Mouse (Mus musculus) kidney, postnatal 4 days (tissue): ENCODE results near the gene Cd59b.
"Not testable (repeated sequence)": the region's sequence is repeated elsewhere in the genome, so short reads cannot be mapped to it uniquely, and the experiment has no call there.

Experiments
- DNase-seq, 2 experiments: peaks; one replicate each; pipeline ENCODE4 v3.0.0; 2021; ENCODE audit warnings: mixed read lengths in 2 of 2

Cd59b gene

DNA sequence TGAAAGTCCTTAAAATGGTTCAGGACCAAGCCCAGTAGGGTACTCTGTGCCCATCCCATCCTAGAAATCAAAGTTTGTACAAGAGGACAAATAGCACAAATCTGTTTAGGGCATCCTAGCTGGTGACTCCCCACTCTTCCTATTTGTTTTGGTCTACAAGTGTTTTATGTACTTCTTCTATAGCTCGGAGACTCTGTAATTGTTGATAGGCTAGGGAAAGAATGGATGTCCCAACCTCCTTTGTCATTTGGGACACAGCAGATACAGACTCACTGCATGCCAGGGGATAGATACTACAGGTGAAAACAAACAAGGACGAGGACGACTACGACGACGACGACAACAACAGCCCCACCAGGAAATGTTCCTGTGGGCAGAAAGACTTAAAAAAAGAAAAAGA is 1.2 kb upstream of the Cd59b start, which contains the start of gene Gm10799:
Gene Gm10799, minus strand, starts transcription at position 101 of the 400 bp plus-strand sequence.
- DNase-seq = not testable (repeated sequence)

DNA sequence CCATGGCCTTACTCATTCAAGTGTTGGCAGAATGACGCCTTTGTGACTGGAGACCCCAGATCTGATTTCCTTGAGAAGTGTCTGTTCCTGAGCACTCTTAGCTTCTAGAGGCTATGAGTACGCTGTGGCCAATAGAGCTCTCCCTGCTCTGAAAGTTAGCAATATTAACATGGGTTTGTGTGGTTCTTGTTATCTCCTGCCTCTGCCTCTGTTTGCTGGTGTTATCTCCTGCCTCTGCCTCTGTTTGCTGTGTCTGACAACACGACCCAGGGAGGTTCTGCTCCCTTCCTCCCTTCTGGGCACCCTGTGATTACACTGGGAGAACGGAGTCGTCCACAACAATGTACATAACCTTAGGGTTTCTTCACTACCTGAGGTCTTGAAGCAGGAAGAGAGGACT is 8.6 kb downstream of the Cd59b start:
- not testable (repeated sequence) for DNase-seq

DNA sequence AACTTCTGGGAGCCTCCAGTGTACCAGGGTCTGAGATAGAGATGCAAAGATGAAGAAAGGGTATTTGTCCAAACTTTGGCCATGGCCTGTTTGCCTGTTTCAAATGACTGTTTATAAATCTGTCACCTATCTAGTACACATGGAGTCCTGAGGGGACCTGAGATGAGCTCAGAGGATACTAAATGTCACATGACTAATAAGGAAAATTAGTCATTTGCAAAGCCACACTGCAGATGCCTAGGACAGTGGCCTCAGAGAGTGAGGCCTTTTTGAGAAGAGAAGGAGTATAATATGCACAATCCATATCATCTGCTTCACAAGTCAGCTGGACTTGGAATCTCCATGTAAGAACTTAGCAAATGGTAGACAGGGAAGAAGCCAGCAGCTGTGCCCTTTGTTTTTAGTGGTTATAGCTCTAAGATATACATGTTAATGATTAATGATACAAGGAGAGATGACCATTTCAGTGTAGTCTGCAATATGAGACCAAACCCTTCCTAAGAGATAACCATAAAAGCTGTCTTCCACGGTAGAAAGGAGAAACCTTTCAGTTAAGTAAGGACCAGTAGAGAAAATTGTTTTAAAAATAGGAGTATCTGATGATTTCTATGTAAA is 11.9 kb downstream of the Cd59b start:
- not testable (repeated sequence) for DNase-seq

DNA sequence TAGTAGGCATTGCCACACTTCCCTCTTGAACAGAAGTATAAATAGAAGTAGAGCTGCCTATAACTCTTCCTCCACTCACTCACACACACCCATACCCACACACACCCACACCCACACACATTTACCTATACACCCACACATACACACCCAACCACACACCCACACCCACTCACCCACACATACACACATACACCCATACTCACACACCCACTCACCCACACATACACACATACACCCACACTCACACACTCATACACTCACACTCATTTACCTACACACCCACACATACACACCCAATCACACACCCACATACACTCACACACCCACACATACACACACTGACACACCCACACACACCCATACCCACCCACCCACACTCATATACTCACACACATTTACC is 12.8 kb downstream of the Cd59b start:
- DNase-seq = no peak

DNA sequence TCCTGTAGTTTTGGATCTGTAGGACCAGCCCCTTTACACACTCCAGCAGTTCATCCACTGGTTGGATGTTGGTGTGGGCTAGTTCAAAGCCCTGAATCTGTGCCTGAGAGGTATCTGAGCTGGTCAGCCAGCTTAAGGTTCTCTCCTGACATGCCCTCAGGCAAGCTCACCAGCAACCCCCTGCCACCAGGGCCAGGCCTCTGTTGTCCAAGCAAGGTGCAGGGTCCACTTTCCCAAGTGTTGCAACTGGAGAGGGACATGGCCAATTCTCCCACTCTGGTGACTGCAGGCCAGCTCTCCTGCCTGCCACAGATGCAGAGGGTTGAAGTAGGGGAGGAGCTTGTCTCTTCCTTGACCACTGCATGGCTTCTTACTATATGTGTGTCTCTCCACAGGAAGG is 14.4 kb downstream of the Cd59b start:
- not testable (repeated sequence) for DNase-seq

DNA sequence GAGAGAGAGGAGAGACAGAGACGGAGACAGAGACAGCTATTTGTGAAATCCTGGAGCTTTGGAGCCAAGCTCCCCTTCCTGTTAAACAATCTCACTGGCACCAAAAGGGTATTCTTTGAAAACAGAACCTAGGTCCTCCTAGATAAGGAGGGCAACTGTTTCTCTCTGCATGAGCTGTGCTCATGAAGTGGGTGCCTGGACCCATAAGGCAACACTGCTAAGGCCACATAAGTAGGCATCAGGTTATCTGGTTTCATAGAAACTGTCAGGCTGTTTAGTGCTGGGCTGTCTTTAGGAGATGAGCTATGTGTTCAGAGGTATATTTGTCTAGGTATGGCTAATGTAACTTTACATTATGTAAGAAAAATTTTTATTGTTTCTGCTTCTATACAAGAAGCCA is 17.9 kb downstream of the Cd59b start:
- not testable (repeated sequence) for DNase-seq

DNA sequence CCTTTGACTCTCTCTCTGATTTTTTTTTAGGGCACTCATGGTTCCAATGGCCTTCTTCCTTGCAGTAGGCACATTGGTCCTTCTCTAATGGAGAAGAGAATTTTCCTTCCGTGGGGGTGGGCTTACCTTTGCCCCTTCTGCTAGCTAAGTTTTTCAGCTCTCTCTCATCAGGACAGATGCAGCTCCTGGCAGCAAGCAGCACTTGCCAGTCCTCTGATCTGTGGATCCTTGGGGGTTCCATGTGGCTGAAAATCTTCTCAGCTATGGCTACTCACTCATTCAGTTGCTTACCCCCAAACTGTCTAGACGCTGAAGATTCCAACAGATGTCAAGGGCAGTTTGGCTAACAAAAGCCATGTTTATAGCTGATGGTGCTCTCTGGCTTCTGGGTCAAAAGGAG is 23.7 kb downstream of the Cd59b start:
- DNase-seq = no peak

DNA sequence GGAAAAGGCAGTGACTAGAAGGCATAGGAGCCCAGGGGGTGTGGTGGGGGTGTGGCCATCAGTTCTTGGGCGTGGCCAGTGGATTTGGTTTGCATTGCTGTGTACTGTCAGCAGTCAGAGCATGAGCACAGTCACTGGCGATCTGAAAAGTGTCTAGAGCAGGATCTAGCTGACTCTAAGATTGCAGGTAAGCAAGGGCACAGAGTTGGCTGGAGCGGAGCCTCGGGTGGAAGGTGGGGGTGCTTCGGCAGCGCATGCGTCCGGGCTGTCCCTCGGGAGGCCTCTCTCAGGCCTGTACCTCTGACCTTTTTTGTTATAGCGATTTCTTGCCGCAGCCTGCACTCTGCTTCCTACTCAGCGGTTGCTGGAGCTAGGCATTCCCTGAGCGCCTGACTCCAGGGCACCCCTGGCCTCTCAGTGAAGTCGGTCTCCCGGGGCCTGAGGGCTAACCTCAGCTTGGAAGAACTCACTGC is 26.1 kb downstream of the Cd59b start, which contains the start of gene Cd59a:
Gene Cd59a, plus strand, starts transcription at position 61 of the 473 bp plus-strand sequence.
- peak; percentile 89 to 93 for DNase-seq

DNA sequence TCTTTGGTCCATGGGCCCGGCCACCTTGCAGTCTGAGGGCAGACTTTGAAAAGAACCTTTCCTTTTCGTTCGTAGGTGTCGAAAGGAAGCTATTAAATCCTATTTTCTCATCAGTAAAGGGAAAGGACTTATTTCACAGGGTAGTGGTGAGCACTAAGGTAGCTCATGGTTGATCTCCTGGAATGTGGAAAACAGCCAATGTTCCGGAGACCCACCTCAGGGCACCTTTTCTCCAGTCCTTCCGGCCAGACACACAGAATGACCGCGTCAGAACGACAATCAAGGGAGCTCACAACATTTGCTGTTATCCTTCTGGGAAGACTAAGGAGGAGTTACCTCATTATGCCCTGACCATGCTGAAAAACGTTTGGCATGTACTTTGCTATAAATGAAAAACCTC is 26.6 kb downstream of the Cd59b start:
- DNase-seq = peak; percentile 8 to 21

DNA sequence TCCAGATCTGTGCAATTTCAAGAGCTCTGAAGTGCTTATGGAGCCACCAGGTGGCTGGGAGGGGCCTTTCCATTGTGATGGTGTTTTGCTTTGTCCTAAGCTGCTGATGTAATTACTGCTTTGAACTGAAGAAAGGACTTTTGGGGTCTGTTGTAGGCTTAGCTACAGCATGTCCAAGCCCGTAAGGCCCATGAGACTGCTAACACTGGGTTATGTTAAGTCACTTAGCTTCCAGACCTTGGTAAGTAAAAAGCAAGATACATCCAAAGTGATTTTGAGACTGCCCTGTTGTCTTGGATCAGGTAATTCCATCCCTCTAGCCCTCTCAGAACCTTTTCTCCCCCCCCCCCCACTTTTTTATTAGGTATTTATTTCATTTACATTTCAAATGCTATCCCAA is 27.1 kb downstream of the Cd59b start:
- not testable (repeated sequence) for DNase-seq

DNA sequence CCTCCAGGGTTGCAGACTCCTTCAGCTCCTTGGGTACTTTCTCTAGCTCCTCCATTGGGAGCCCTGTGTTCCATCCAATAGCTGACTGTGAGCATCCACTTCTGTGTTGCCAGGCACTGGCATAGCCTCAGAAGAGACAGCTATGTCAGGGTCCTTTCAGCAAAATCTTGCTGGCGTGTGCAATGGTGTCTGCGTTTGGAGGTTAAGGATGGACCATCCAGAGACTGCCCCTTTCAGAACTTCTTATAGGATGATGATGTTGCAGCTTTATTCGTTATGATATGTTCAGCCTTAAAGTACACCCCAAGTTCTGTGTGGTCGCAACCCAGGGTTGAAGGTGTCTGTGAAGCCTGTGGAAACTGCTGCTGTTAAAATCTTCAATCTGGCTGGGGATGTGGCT is 27.7 kb downstream of the Cd59b start:
- not testable (repeated sequence) for DNase-seq

DNA sequence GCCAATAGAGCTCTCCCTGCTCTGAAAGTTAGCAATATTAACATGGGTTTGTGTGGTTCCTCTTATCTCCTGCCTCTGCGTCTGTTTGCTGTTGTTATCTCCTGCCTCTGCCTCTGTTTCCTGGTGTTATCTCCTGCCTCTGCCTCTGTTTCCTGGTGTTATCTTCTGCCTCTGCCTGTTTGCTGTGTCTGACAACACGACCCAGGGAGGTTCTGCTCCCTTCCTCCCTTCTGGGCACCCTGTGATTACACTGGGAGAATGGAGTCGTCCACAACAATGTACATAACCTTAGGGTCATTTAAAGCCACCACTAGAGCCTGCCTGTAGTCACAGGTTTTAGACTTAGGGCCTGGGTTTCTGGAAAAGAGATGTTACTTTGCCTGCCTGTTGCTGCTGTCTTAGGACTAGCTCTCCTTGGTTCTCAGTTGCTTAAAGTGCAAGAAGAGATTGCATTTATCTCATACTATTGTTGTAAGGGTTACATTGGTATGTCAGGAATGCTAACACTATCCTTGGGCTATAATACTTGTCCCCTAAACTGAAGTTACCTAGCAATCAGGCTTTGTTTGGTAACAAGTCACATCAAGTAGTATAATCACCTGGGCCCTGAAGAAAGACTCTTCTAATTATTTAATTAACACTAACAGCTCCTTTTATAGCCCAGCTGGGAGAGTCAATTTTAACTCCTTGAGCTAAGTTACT is 29.0 kb downstream of the Cd59b start:
- DNase-seq = no peak

DNA sequence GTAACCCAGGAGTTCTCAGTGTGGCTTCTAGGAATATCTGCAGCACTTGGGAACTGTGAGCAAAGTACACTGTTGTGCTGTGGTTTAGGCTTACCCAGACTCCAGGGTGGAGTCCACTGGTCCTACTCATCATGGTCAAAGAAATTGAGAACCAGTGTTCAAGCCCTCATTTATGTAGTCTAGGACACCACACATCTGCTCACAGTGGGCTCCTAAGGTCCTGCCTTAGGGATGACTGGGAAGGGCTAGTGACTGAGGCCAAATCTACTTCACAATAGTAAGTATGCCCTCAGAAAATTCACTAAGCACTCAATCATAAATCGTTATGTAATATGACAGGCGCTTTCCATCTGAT is 29.6 kb downstream of the Cd59b start:
- DNase-seq = no peak

DNA sequence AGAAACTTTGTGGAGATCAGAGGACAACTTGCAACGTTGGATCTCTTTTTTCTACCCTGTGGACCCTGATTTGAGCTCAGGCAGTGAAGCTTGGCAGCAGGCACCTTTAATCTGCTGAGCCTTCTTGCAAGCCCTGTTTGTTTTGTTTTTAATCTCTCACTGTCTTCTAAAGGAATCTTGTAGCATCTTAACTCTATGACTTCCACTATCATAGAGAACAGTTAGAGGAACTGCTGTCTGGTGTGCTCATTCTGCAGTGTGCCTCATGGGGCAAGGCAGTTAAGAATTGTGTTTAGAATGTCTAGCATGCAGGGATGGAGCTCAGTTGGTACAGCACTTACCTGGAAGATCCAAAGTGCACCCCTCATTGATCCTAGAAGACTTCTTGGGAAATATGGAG is 30.3 kb downstream of the Cd59b start:
- no peak for DNase-seq

DNA sequence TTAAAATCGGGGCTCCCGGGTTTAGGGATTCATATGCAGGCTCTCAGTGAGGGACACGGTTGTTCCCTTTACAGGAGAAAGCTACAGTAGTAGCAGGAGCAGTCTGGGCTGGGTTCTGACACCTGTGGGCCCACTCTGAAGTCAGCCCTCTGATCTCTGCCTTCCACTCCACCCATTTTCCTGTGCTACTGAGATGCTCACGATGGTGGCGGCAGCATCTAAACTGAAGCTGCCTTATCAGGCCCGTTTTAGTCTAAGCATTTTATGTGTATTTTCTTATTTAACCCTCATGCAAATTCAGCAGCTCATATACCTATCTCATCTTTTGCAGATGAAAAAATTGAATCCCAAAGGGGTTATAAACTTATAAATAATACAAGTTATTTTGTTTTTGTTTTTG is 35.2 kb downstream of the Cd59b start:
- DNase-seq = no peak

DNA sequence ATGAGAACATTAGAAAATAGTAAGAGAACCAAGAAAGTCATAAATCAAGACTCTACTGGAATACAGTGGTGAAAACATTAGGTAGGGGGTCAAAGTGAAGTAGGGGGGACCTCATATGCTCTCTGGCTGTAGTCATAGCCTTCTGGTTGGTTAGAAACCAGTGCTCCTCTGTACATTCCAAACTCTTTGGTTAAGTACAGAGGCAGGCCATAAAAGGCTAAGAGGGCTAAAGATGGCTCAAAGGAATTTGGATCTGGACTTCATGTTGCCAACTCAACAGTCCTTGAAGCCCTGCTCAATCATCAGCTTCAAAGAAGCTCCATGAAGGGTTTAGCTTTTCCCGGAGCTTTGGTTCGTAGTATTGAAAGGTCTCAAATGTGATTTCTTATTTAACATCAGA is 39.4 kb downstream of the Cd59b start:
- DNase-seq = not testable (repeated sequence)

DNA sequence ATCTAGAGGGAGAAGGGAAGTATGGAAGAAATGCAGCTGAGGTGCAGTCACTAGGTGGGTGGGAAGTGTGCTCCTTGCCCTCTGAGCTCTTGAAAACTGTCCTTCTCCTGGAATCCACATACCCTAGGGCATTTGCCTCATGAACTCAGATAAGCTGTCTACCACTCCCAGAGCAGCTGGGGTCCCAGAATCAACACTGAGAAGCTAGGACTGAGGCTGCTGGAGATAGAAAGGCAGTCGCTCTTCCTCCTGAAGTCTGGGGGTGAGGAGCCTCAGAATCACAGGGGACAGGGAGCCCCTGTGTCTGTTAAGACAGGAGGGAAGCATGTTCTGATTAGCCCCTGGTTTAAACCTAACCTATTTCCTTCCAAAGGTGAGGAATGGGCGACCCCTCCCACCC is 39.9 kb downstream of the Cd59b start:
- peak in 1 of 2 experiments; percentile 31 for DNase-seq

DNA sequence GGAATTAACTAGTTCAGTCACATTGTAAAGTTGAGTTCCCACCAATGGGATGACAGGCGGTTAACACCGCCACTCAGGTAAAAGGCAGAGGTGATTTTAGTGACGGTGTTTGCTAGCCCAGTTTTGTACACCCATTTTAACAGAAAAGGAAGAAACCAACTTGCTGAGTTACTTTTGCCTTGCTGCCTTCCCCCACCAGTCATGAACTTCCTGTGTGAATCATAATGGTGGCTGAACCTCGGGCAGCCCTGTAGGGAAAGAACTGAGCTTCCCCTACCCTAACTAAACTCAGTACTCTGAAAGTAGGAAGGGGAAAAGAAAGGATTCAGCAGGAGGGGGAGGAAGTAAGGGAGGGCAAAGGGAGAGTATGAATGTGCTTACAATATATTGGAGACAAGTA is 40.4 kb downstream of the Cd59b start:
- no peak for DNase-seq

DNA sequence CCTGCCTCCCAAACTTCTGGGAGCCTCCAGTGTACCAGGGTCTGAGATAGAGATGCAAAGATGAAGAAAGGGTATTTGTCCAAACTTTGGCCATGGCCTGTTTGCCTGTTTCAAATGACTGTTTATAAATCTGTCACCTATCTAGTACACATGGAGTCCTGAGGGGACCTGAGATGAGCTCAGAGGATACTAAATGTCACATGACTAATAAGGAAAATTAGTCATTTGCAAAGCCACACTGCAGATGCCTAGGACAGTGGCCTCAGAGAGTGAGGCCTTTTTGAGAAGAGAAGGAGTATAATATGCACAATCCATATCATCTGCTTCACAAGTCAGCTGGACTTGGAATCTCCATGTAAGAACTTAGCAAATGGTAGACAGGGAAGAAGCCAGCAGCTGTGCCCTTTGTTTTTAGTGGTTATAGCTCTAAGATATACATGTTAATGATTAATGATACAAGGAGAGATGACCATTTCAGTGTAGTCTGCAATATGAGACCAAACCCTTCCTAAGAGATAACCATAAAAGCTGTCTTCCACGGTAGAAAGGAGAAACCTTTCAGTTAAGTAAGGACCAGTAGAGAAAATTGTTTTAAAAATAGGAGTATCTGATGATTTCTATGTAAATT is 41.6 kb downstream of the Cd59b start:
- not testable (repeated sequence) for DNase-seq

DNA sequence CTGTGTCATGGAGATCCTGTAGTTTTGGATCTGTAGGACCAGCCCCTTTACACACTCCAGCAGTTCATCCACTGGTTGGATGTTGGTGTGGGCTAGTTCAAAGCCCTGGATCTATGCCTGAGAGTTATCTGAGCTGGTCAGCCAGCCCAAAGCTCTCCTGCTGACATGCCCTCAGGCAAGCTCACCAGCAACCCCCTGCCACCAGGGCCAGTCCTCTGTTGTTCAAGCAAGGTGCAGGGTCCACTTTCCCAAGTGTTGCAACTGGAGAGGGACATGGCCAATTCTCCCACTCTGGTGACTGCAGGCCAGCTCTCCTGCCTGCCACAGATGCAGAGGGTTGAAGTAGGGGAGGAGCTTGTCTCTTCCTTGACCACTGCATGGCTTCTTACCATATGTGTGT is 43.9 kb downstream of the Cd59b start:
- not testable (repeated sequence) for DNase-seq

DNA sequence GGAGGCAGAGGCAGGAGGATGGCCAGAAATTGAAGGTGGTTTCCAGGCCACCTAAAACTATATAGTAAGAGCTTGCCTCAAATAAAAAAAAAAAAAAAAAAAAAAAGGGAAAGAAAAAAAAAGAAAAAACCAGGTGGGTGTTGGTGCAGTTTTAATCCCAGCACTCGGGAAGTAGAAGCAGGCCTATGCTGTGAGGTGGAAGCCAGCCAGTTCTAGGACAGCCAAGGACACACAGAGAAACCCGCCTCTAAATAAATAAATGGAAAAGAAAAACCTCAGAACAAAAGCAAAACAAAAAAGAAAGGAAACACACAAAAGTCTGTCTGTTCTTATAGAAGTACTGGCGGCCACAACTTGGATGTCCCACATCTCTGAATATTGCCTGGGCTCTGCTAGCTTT is 45.2 kb downstream of the Cd59b start:
- DNase-seq = no peak

DNA sequence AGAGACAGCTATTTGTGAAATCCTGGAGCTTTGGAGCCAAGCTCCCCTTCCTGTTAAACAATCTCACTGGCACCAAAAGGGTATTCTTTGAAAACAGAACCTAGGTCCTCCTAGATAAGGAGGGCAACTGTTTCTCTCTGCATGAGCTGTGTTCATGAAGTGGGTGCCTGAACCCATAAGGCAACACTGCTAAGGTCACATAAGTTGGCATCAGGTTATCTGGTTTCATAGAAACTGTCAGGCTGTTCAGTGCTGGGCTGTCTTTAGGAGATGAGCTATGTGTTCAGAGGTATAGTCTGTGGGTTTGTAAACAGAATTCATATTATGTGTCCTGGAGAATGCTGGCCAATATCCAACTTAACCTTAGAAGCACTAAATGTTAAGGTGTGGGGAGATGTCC is 47.5 kb downstream of the Cd59b start:
- DNase-seq = not testable (repeated sequence)

DNA sequence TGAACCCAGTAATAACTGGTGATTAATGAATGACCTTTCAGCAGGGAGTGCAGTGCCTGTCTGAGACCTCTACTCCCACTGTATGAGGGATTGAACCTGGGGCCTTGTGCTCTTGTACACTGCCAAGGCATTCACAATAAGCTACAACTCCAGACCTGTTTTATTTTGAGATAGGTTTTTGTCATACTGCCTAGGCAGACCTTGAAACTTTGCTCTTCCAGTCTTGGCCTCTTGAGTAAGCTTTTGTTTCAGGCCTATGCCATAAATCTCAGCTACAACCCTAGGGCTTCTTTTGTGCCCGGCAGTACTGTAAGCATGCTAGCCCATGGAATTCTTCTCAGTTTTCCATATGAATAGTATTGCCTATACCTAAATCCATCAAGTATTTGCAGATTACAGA is 49.4 kb downstream of the Cd59b start:
- no peak for DNase-seq

DNA sequence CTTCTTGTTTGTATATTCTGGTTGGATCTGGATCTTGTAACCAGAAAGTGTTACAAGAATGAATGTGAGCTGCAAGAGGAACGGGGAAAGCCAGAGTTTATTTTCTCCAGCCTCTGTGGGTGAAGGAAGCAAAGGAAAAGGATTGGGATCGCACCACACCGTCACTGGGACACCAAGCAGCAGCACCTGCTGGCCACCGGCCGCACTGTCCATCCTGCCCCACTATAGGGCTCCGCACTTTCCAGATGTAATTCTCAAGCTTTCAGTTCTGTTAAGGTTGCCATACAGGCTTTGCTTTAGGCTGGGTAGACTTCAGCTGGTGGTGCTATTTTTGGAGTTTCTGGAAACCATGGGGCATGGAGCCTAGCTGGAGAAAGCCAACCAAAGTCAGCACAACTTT is 50.7 kb downstream of the Cd59b start:
- DNase-seq = no peak
